Mouse (Mus musculus): Measurements from ENCODE around the gene Noxo1. TPM values are rescaled to one million over a fixed set of nuclear protein-coding genes. Genes with fewer than 3 reads are reported as not detected.
"Not testable (repeated sequence)": the region's sequence is repeated elsewhere in the genome, so short reads cannot be mapped to it uniquely, and the experiment has no call there.

Noxo1 gene
- total RNA-seq, 4 experiments from 2014 or later: 0.49 to 0.84 (median 0.58) TPM

- DNase-seq (ENCODE audit: low spot score): no peak
Measured at GRCm38 (mm10) chr17:24676877-24677276, 19.2 kb upstream of the Noxo1 start.

DNA sequence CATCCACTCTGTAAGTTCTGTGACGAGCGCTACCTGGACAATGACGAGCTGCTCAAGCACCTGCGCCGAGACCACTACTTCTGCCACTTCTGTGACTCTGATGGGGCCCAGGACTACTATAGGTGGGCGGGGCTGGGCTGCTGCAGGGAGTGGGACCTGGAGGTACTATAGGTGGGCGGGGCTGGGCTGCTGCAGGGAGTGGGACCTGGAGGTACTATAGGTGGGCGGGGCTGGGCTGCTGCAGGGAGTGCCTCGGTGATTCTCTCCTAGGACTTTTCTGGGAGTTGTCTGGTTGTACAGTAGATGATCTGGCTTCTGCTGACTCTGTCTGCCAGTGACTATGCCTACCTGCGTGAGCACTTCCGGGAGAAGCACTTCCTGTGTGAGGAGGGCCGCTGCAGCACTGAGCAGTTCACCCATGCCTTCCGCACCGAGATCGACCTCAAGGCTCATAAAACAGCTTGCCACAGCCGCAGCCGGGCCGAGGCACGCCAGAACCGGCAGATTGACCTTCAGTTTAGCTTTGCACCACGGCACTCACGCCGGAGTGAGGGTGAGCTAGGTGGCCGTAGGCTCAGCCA is 18.4 kb upstream of the Noxo1 start:
- no peak for DNase-seq (ENCODE audit: low spot score)

GRCm38 (mm10) chr17:24686514-24686913 is 9.5 kb upstream of the Noxo1 start:
- DNase-seq (ENCODE audit: low spot score): no peak

GRCm38 (mm10) chr17:24687146-24687595 is 8.9 kb upstream of the Noxo1 start:
- DNase-seq (ENCODE audit: low spot score): no peak

DNA sequence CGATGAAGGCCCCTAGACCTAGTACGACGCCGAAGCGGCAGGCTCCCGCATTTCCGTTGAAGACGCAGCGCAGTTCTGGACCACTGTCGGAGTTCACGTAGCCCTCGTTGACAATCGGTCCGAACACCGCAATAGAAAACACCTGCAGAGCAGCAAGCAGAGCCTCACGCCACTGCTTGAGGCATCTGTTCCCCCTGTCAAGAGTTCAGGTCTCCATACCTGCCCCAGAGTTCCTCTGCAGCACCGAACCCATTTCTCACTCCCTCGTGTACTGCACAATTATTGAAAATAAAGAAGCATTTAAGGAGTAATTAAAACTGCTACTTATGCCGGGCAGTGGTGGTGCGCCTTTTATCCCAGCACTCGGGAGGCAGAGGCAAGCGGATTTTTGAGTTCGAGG is 8.4 kb upstream of the Noxo1 start:
- no peak for DNase-seq (ENCODE audit: low spot score)

- DNase-seq (ENCODE audit: low spot score): no peak
Measured at GRCm38 (mm10) chr17:24689251-24690081, 6.6 kb upstream of the Noxo1 start, which contains the start of gene Syngr3. TSS of gene Syngr3 (minus strand) at chr17:24689955.

- DNase-seq (ENCODE audit: low spot score): no peak
Measured at GRCm38 (mm10) chr17:24692385-24692784, 3.6 kb upstream of the Noxo1 start.

DNA sequence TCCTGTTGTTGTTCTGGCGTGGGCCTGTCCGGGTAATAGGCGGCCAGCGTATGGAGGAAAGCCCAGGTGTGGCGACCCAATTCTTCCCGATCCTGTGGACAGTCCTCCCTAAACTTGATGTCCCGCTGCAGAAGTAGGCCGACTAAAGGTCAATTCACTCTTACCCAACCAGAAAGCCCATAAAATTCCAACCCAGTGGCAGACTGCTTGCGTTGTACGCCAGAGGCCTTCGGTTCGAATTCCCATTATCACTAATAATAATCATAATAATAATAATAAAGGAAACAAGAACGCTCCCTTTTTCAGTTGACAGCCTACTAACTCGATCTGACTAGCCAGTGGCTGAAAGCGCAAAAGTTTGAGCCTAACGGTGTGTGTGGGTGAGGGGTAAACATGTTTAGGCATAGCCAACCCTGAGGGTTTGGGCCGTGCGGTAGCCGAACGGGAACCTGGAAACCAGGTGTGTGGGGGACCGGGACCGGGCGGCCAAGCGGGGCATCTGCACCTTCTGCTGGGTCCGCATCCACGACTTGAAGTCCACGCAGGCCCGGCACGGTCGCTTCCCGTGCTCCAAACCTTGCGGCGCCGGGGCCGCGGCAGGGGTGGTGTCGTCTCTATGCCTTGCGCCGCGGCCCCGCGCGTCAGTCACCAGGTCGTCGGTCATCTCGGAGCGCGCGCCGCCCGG is 566 bp upstream of the Noxo1 start:
- DNase-seq (ENCODE audit: low spot score): no peak

GRCm38 (mm10) chr17:24697985-24698384 is 2.0 kb downstream of the Noxo1 start:
- no peak for DNase-seq (ENCODE audit: low spot score)

GRCm38 (mm10) chr17:24698715-24699114 is 2.7 kb downstream of the Noxo1 start:
- no peak for DNase-seq (ENCODE audit: low spot score)

DNA sequence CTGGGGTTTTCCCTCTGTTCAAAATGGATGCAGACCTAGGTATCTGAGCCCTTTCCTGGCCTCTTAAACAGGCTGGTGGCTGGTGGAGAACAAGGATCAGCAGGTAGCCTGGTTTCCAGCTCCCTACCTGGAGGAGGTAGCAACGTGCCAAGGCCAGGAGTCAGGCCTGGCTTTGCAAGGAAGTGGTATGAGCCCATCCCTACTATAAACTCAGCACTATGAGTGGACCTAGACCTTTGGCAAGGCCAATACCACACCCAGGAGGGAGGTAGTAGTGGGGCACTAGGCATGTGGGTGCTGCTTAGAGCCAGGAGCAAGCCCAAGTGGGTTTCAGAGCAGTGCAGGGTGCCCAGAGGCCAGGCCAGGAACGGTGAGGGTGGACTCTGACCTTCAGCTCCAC is 3.4 kb downstream of the Noxo1 start:
- DNase-seq (ENCODE audit: low spot score): no peak

DNA sequence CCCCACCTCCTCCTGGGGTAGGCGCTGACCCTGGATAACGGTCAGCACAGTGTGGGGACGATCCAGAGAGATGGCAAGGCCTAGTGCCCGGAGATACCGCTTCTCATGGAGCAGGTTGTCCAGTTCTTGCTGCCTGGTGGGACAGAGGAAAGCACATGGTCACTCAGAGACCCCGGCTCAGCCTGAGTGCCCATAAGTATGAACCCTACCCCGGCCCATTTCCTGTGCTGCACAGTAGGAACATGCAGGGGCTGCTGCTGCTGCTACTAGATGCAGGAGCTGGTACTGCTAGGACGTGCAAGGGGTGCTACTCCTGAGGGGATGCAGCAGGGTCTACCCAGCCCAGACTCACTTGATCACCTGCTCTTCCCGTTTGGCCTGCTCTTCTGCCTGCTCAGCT is 5.2 kb downstream of the Noxo1 start:
- DNase-seq (ENCODE audit: low spot score): no peak

GRCm38 (mm10) chr17:24705821-24706220 is 9.8 kb downstream of the Noxo1 start:
- no peak for DNase-seq (ENCODE audit: low spot score)

GRCm38 (mm10) chr17:24706982-24707800 is 11.2 kb downstream of the Noxo1 start, which contains the start of gene Tbl3:
TSS of gene Tbl3 (minus strand) at chr17:24707660.
- peak; percentile 91 for DNase-seq (ENCODE audit: low spot score)

GRCm38 (mm10) chr17:24707801-24708425 is 11.9 kb downstream of the Noxo1 start:
- DNase-seq (ENCODE audit: low spot score): no peak

GRCm38 (mm10) chr17:24708646-24709045 is 12.6 kb downstream of the Noxo1 start:
- DNase-seq (ENCODE audit: low spot score): no peak

GRCm38 (mm10) chr17:24715556-24715955 is 19.5 kb downstream of the Noxo1 start:
- no peak for DNase-seq (ENCODE audit: low spot score)

DNA sequence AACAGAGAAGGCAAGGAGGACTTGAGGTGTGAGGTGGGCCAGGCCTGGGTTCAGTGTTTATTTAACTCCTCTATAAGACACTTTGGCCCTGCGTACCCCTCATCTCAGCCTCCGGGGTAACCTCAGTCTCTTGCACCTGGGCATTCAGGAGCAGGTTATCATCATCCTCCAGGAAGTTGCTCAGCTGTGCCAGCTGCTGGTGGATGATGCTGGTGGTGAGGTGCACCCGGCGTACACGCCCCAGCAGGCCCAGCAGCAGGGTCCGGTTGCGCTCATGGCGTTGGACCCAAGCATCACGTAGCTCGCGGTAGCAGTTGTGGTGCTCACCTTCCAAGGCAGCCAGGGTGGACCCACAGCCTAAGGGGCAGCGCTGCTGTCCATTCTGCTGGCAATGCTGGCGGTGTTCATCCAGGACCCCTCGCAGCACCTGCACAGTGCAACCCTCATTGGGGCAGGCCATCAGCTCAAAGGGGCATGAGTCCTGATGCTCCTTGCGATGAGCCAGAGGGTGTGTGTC is 20.2 kb downstream of the Noxo1 start:
- DNase-seq (ENCODE audit: low spot score): no peak

- DNase-seq (ENCODE audit: low spot score): no peak
Measured at GRCm38 (mm10) chr17:24717943-24718342, 21.9 kb downstream of the Noxo1 start, which contains the start of the genes Rnf151 and Rps2. TSS of gene Rnf151 (minus strand) at chr17:24718063. TSS of gene Rps2 (plus strand) at chr17:24718116.

GRCm38 (mm10) chr17:24718938-24719337 is 22.9 kb downstream of the Noxo1 start:
- DNase-seq (ENCODE audit: low spot score): not testable (repeated sequence)

Measured in heart, adult 8-10 months (tissue).